Mouse (Mus musculus) olfactory bulb, adult 2 months (tissue): ENCODE data around the gene Amph.

Experiments used
- CTCF ChIP-seq: fragments of 200-500 bp; IDR thresholded peaks from 2 replicates; pipeline ENCODE4 v1.5.1; 2012; ENCODE audit warnings: low read depth, mild to moderate bottlenecking, low read length, moderate library complexity; ENCODE audit not compliant: insufficient read depth
- POLR2A ChIP-seq: fragments of 200-500 bp; IDR thresholded peaks from 2 replicates; pipeline ENCODE4 v1.6.1; 2012; ENCODE audit warnings: mild to moderate bottlenecking, low read depth, low read length, moderate library complexity; ENCODE audit not compliant: insufficient read depth

- TF ChIP-seq POLR2A, result no peak
- TF ChIP-seq CTCF, result no peak
Measured at GRCm38 (mm10) chr13:19143766-19144165, 195.8 kb downstream of the Amph start.
